Mouse (Mus musculus): ENCODE measurements around the gene Krtap1-5. TPM values are rescaled to one million over a fixed set of nuclear protein-coding genes. Genes with fewer than 3 reads are reported as not detected.

The Krtap1-5 gene
- polyA plus RNA-seq, 1 experiment from 2014 or later = not detected

DNA sequence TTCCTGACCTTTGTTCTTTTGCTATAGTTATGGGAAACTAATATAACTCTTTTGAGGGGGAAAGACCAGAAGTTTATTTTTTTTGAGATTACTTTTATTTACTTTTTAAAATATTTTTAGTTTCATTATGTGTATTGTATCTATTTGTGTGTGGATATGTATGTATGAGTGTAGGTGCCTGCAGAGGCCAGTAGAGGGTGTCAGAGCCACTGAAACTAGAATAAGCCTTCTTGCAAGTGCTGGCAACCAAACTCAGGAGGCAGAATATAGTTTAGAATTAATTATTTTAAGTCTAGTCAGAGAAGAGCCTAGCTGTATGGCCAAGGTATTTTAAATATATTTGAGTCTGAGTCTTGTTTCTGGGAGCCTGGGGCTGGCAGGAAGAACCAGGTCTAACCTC lies 32.9 kb downstream of the Krtap1-5 start:
- H3K4me1 ChIP-seq (replicated peaks) = no peaks in the 10 kb centered on the region
- H3K27ac ChIP-seq (ENCODE audit: poor library complexity, severe bottlenecking) = no peak overlapping the region
- no peak for ATAC-seq (ENCODE audit: insufficient number of reproducible peaks, low FRiP score)
- no peaks in the 10 kb centered on the region for H3K9me3 ChIP-seq (replicated peaks)
- H3K27me3 ChIP-seq (replicated peaks) = no peaks in the 10 kb centered on the region
- no peaks in the 10 kb centered on the region for H3K36me3 ChIP-seq
- no peak overlapping the region for H3K4me3 ChIP-seq
- H3K4me2 ChIP-seq = no peak overlapping the region
- H3K9ac ChIP-seq = no peak overlapping the region

DNA sequence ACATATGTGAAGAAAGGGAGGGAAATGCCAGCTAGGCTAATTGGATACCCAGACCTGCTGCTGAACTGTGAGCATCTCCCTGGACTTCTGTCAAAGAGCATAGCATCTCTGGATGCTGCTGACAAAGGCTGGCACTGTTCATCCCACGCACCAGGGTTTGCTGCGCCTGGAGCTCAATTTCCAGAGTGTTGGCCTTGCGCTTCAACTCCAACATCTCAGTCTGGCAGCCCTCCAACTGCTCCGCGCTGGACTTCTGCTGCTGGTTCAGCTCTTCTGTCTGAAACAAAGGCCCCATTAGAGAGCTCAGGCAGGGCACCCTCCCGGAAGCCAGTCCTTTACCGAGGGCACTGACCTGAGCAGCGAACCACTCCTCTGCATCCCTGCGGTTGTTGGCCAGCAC lies 41.1 kb downstream of the Krtap1-5 start:
- 64% methylated on average over 9 of the region's 9 CpGs for WGBS
- no peaks in the 10 kb centered on the region for H3K9me3 ChIP-seq (replicated peaks)
- no peak overlapping the region for H3K9ac ChIP-seq
- no peaks in the 10 kb centered on the region for H3K27me3 ChIP-seq (replicated peaks)
- H3K27ac ChIP-seq (ENCODE audit: poor library complexity, severe bottlenecking) = no peak overlapping the region
- H3K4me2 ChIP-seq = no peak overlapping the region
- no peaks in the 10 kb centered on the region for H3K36me3 ChIP-seq
- H3K4me3 ChIP-seq = no peak overlapping the region
- no peaks in the 10 kb centered on the region for H3K4me1 ChIP-seq (replicated peaks)
- no peak for ATAC-seq (ENCODE audit: insufficient number of reproducible peaks, low FRiP score)

Other genes with a start within 250 kb of the Krtap1-5 start
- not detected in 2 replicates for gene Krt26, start 243.1 kb downstream of the Krtap1-5 start, polyA plus RNA-seq (2016; fragmentation: Nextera tagmentation; extraction: Ambion mirVana)
- gene Krt27, start 229.9 kb downstream of the Krtap1-5 start, polyA plus RNA-seq (2016; fragmentation: Nextera tagmentation; extraction: Ambion mirVana) = 0.12 TPM in 1 of 2 replicates, not detected in the other
- gene Krt28, start 206.1 kb downstream of the Krtap1-5 start, polyA plus RNA-seq (2016; fragmentation: Nextera tagmentation; extraction: Ambion mirVana) = 0.12 and 0.20 TPM in 2 replicates
- gene Krt10, start 191.7 kb downstream of the Krtap1-5 start, polyA plus RNA-seq (2016; fragmentation: Nextera tagmentation; extraction: Ambion mirVana) = 16.6 and 18.8 TPM in 2 replicates
- not detected in 2 replicates for gene Krt12, start 158.8 kb downstream of the Krtap1-5 start, polyA plus RNA-seq (2016; fragmentation: Nextera tagmentation; extraction: Ambion mirVana)
- gene Krt20, start 142.9 kb downstream of the Krtap1-5 start, polyA plus RNA-seq (2016; fragmentation: Nextera tagmentation; extraction: Ambion mirVana) = 3.6 and 4.1 TPM in 2 replicates
- gene Krt23, start 87.9 kb downstream of the Krtap1-5 start, polyA plus RNA-seq (2016; fragmentation: Nextera tagmentation; extraction: Ambion mirVana) = 0.27 and 0.52 TPM in 2 replicates
- not detected in 2 replicates for gene Krt39, start 59.7 kb downstream of the Krtap1-5 start, polyA plus RNA-seq (2016; fragmentation: Nextera tagmentation; extraction: Ambion mirVana)
- not detected in 2 replicates for gene Krt40, start 37.9 kb downstream of the Krtap1-5 start, polyA plus RNA-seq (2016; fragmentation: Nextera tagmentation; extraction: Ambion mirVana)
- not detected in 2 replicates for gene Krtap3-3, start 30.2 kb downstream of the Krtap1-5 start, polyA plus RNA-seq (2016; fragmentation: Nextera tagmentation; extraction: Ambion mirVana)
- gene Krtap3-2, start 24.2 kb downstream of the Krtap1-5 start, polyA plus RNA-seq (2016; fragmentation: Nextera tagmentation; extraction: Ambion mirVana) = not detected in 2 replicates
- not detected in 2 replicates for gene Gm11939, start 21.6 kb downstream of the Krtap1-5 start, polyA plus RNA-seq (2016; fragmentation: Nextera tagmentation; extraction: Ambion mirVana)
- gene Krtap3-1, start 14.4 kb downstream of the Krtap1-5 start, polyA plus RNA-seq (2016; fragmentation: Nextera tagmentation; extraction: Ambion mirVana) = not detected in 2 replicates
- gene Krtap1-4, start 2.6 kb upstream of the Krtap1-5 start, polyA plus RNA-seq (2016; fragmentation: Nextera tagmentation; extraction: Ambion mirVana) = not detected in 2 replicates
- not detected in 2 replicates for gene Krtap1-3, start 10.3 kb upstream of the Krtap1-5 start, polyA plus RNA-seq (2016; fragmentation: Nextera tagmentation; extraction: Ambion mirVana)
- gene Krtap9-3, start 17.1 kb upstream of the Krtap1-5 start, polyA plus RNA-seq (2016; fragmentation: Nextera tagmentation; extraction: Ambion mirVana) = not detected in 2 replicates
- gene Gm11938, start 22.3 kb upstream of the Krtap1-5 start, polyA plus RNA-seq (2016; fragmentation: Nextera tagmentation; extraction: Ambion mirVana) = not detected in 2 replicates
- not detected in 2 replicates for gene Gm11937, start 29.2 kb upstream of the Krtap1-5 start, polyA plus RNA-seq (2016; fragmentation: Nextera tagmentation; extraction: Ambion mirVana)
- not detected in 2 replicates for gene Krtap2-4, start 33.8 kb upstream of the Krtap1-5 start, polyA plus RNA-seq (2016; fragmentation: Nextera tagmentation; extraction: Ambion mirVana)
- not detected in 2 replicates for gene Gm11562, start 39.4 kb upstream of the Krtap1-5 start, polyA plus RNA-seq (2016; fragmentation: Nextera tagmentation; extraction: Ambion mirVana)
- not detected in 2 replicates for gene Krtap4-1, start 47.2 kb upstream of the Krtap1-5 start, polyA plus RNA-seq (2016; fragmentation: Nextera tagmentation; extraction: Ambion mirVana)
- gene Krtap4-2, start 54.1 kb upstream of the Krtap1-5 start, polyA plus RNA-seq (2016; fragmentation: Nextera tagmentation; extraction: Ambion mirVana) = not detected in 2 replicates
- not detected in 2 replicates for gene Krtap4-7, start 63.1 kb upstream of the Krtap1-5 start, polyA plus RNA-seq (2016; fragmentation: Nextera tagmentation; extraction: Ambion mirVana)
- gene Gm11555, start 69.2 kb upstream of the Krtap1-5 start, polyA plus RNA-seq (2016; fragmentation: Nextera tagmentation; extraction: Ambion mirVana) = not detected in 2 replicates
- not detected in 2 replicates for gene Gm11563, start 77.9 kb upstream of the Krtap1-5 start, polyA plus RNA-seq (2016; fragmentation: Nextera tagmentation; extraction: Ambion mirVana)
- gene Krtap4-6, start 84.9 kb upstream of the Krtap1-5 start, polyA plus RNA-seq (2016; fragmentation: Nextera tagmentation; extraction: Ambion mirVana) = not detected in 2 replicates
- gene Gm14190, start 109.7 kb upstream of the Krtap1-5 start, polyA plus RNA-seq (2016; fragmentation: Nextera tagmentation; extraction: Ambion mirVana) = not detected in 2 replicates
- gene Gm14180, start 153.3 kb upstream of the Krtap1-5 start, polyA plus RNA-seq (2016; fragmentation: Nextera tagmentation; extraction: Ambion mirVana) = not detected in 2 replicates
- not detected in 2 replicates for gene Gm11595, start 191.9 kb upstream of the Krtap1-5 start, polyA plus RNA-seq (2016; fragmentation: Nextera tagmentation; extraction: Ambion mirVana)
- gene Krtap4-8, start 199.7 kb upstream of the Krtap1-5 start, polyA plus RNA-seq (2016; fragmentation: Nextera tagmentation; extraction: Ambion mirVana) = not detected in 2 replicates
- not detected in 2 replicates for gene Krtap4-9, start 204.2 kb upstream of the Krtap1-5 start, polyA plus RNA-seq (2016; fragmentation: Nextera tagmentation; extraction: Ambion mirVana)
- not detected in 2 replicates for gene Gm11596, start 212.5 kb upstream of the Krtap1-5 start, polyA plus RNA-seq (2016; fragmentation: Nextera tagmentation; extraction: Ambion mirVana)
- not detected in 2 replicates for gene Gm11569, start 217.9 kb upstream of the Krtap1-5 start, polyA plus RNA-seq (2016; fragmentation: Nextera tagmentation; extraction: Ambion mirVana)
- not detected in 2 replicates for gene Gm11554, start 223.4 kb upstream of the Krtap1-5 start, polyA plus RNA-seq (2016; fragmentation: Nextera tagmentation; extraction: Ambion mirVana)
- gene Krtap4-13, start 228.9 kb upstream of the Krtap1-5 start, polyA plus RNA-seq (2016; fragmentation: Nextera tagmentation; extraction: Ambion mirVana) = not detected in 2 replicates
- not detected in 2 replicates for gene Gm11564, start 234.7 kb upstream of the Krtap1-5 start, polyA plus RNA-seq (2016; fragmentation: Nextera tagmentation; extraction: Ambion mirVana)

Measured in heart, embryonic 12.5 days (tissue).